Mouse (Mus musculus): ENCODE measurements around the gene Pax3.

- no peak for TF ChIP-seq MXI1 (IDR thresholded peaks at IDR 0.05; ENCODE audit: low read depth, low read length)
- no peak for TF ChIP-seq CTCF (conservative IDR thresholded peaks at IDR 0.05 in 1 of 2, IDR thresholded peaks at IDR 0.05 in 1 of 2; ENCODE audit: low read depth in 2 of 2, low read length in 2 of 2)
- TF ChIP-seq CHD2 (IDR thresholded peaks at IDR 0.05; ENCODE audit: low read length) = no peak
- TF ChIP-seq POLR2A (IDR thresholded peaks at IDR 0.05; ENCODE audit: low read depth, low read length) = no peak
- no peak for TF ChIP-seq ZC3H11A (IDR thresholded peaks at IDR 0.05; ENCODE audit: low read depth, low read length)
- no peak for TF ChIP-seq NRF1 (IDR thresholded peaks at IDR 0.05; ENCODE audit: low read depth, low read length)
Observed at GRCm38 (mm10) chr1:78168796-78169195, 28.1 kb downstream of the Pax3 start.
